Mouse (Mus musculus) liver, embryonic 14.5 days (tissue): ENCODE data around the gene Aup1. TPM values are rescaled to one million over a fixed set of nuclear protein-coding genes. Genes with fewer than 3 reads are reported as not detected.

Experiments used
- ATAC-seq: fragments of 200-750 bp; cut with Nextera tagmentation; 2 replicates; pipeline ENCODE4 v1.8.0; 2017; ENCODE audit warnings: moderate number of reproducible peaks, mild to moderate bottlenecking, moderate library complexity; ENCODE audit not compliant: insufficient read depth
- DNase-seq, 3 experiments: peaks; one replicate each; pipeline ENCODE4 v3.0.0-alpha.2; 2012 to 2013; ENCODE audit warnings: low read depth in 3 of 3, low spot score in 3 of 3
- H3K27ac ChIP-seq: fragments of 300-500 bp; sonication (generic); 2 replicates; pipeline ENCODE4 v1.5.1; 2014; ENCODE audit warnings: moderate library complexity, mild to moderate bottlenecking, control low read depth, inconsistent platforms
- H3K27me3 ChIP-seq: fragments of 300-500 bp; sonication (generic); 2 replicates; pipeline ENCODE4 v1.6.1; 2014; ENCODE audit warnings: mild to moderate bottlenecking, low read length, moderate library complexity; ENCODE audit not compliant: control insufficient read depth, insufficient read depth
- H3K36me3 ChIP-seq: fragments of 300-500 bp; sonication (generic); replicated peaks from 2 replicates; pipeline ENCODE4 v1.6.1; 2014; ENCODE audit warnings: low read depth; ENCODE audit not compliant: control insufficient read depth, insufficient read depth
- H3K4me1 ChIP-seq, 2 experiments: fragments of 200-500 bp in 1 of 2; fragments of 300-500 bp in 1 of 2; sonication (generic) in 1 of 2; replicated peaks; 2 replicates each; pipeline ENCODE4 v1.6.1; 2012 to 2014; ENCODE audit warnings: antibody characterized with exemption in 1 of 2, inconsistent platforms in 1 of 2, low read length in 1 of 2; ENCODE audit not compliant: control insufficient read depth in 2 of 2, insufficient read depth in 2 of 2
- H3K4me2 ChIP-seq: fragments of 300-500 bp; sonication (generic); 2 replicates; pipeline ENCODE4 v1.6.1; 2014; ENCODE audit warnings: low read depth, mild to moderate bottlenecking, control low read depth, moderate library complexity
- H3K4me3 ChIP-seq, 2 experiments: fragments of 200-500 bp in 1 of 2; fragments of 300-500 bp in 1 of 2; sonication (generic) in 1 of 2; 2 replicates each; pipeline ENCODE4 v1.5.1; 2012 to 2014; ENCODE audit warnings: low read depth in 2 of 2, low read length in 2 of 2, mild to moderate bottlenecking in 2 of 2, control low read depth in 1 of 2, inconsistent platforms in 1 of 2, moderate library complexity in 1 of 2; ENCODE audit not compliant: insufficient read depth in 1 of 2
- H3K9ac ChIP-seq: fragments of 300-500 bp; sonication (generic); replicated peaks from 2 replicates; pipeline ENCODE4 v1.6.1; 2014; ENCODE audit warnings: mild to moderate bottlenecking, control low read depth, moderate library complexity
- H3K9me3 ChIP-seq: fragments of 300-500 bp; sonication (generic); 2 replicates; pipeline ENCODE4 v1.6.1; 2016; ENCODE audit warnings: low read length, mixed read lengths; ENCODE audit not compliant: control insufficient read depth
- CTCF ChIP-seq: IDR thresholded peaks from 2 replicates; pipeline ENCODE4 v1.5.1; 2016; ENCODE audit warnings: antibody characterized with exemption, low read depth, control low read depth
- EP300 ChIP-seq: IDR thresholded peaks from 2 replicates; pipeline ENCODE4 v1.6.1; 2016; ENCODE audit warnings: antibody characterized with exemption, low read depth
- WGBS: fragments of 180-500 bp; shearing (Covaris S2); extraction: QIAGEN DNeasy Blood & Tissue Kit; methylation state at CpG from one replicate; pipeline ENCODE4 v1.1.7; 2014; ENCODE audit not compliant: insufficient replicate concordance; 5-methylcytosine and 5-hydroxymethylcytosine counted together
- polyA plus RNA-seq, 2 experiments: library from polyadenylated mRNA; depleted of rRNA in 1 of 2; stranded (reverse) in 1 of 2; unstranded in 1 of 2; fragments of >200 nt; fragmentation: Nextera tagmentation in 1 of 2; extraction: Ambion mirVana in 1 of 2; gene quantifications; 2 replicates each; pipeline versions ENCODE4 v1.2.1 to v1.2.3; 2012 to 2014

The Aup1 gene
- polyA plus RNA-seq, 2 experiments: 128 to 172 TPM

DNA sequence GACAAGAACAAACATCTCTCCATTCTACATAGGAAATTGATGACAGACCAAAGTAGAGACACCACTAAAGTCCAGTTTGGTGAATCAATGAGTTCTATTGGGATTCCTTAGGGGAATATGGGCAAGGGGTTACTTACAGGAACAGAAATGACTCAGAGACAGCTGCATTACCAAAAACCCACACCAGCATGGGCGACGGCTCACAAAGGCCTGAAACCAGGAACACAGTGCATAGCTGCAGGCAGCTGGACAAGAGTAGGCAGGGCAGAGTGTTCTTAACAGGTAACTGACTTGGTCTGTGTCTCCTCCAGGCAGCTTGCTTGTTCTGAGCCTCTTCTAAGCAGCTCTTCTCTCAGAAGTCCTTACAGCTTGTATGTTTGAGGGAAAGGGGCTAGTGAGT, 38.6 kb upstream of the Aup1 start:
- DNase-seq: no peak
- no peaks in the 10 kb centered on the region for H3K27me3 ChIP-seq
- peak overlapping the region; percentile 72 for H3K4me2 ChIP-seq
- 65% methylated on average over 2 of the region's 2 CpGs for WGBS
- ATAC-seq: no peak
- peaks cover 76 to 81% of the 10 kb centered on the region in 2 experiments for H3K4me1 ChIP-seq
- peak overlapping the region; percentile 65 for H3K9ac ChIP-seq
- H3K36me3 ChIP-seq: no peaks in the 10 kb centered on the region
- peak overlapping the region; percentile 16 to 48 for H3K4me3 ChIP-seq
- H3K27ac ChIP-seq: peak overlapping the region; percentile 97
- TF ChIP-seq EP300: no peak
- TF ChIP-seq CTCF: no peak
- no peaks in the 10 kb centered on the region for H3K9me3 ChIP-seq

DNA sequence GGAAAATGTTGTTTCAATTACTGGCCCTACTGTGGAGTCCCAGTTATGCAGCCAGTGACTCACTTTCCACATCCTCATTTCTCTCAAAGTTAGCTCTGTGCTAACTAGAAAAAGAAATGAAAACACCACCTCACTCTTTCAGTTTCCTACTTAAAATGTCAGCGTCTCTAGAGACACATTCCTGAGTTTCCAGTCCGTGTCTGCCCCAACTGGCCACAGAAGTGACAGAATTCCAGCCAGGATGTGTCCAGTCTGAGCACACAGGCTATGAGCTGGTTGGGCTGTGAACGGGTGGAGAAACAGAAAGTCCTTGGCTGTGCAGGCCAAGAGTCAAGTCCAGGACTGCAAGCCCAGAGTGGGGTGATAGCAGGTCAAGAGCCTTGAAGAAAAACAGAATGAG, 37.1 kb upstream of the Aup1 start:
- TF ChIP-seq CTCF: no peak
- no peak for TF ChIP-seq EP300
- H3K9ac ChIP-seq: 0 out of 2 replicates have a peak overlapping the region, but pooled peaks have one; percentile 10
- DNase-seq (no peak), ATAC-seq (no peak)
- no peaks in the 10 kb centered on the region for H3K36me3 ChIP-seq
- H3K4me1 ChIP-seq: peaks cover 77 to 82% of the 10 kb centered on the region in 2 experiments
- no peaks in the 10 kb centered on the region for H3K9me3 ChIP-seq
- H3K4me3 ChIP-seq: no peak overlapping the region
- no peak overlapping the region for H3K4me2 ChIP-seq
- peak overlapping the region; percentile 43 for H3K27ac ChIP-seq
- WGBS: 68% methylated on average over 3 of the region's 3 CpGs
- H3K27me3 ChIP-seq: no peaks in the 10 kb centered on the region

GRCm38 (mm10) chr6:83019044-83019443, 35.3 kb upstream of the Aup1 start:
- Histone ChIP-seq H3K27me3 (no peaks in the 10 kb centered on the region), H3K4me1 (peaks cover 80 to 84% of the 10 kb centered on the region in 2 experiments), H3K9ac (no peak overlapping the region), H3K27ac (peak overlapping the region; percentile 84), H3K4me3 (no peak overlapping the region), H3K4me2 (no peak overlapping the region), H3K9me3 (no peaks in the 10 kb centered on the region), H3K36me3 (no peaks in the 10 kb centered on the region)
- no peak for TF ChIP-seq EP300
- no peak for TF ChIP-seq CTCF
- WGBS: 61% methylated on average over 3 of the region's 3 CpGs
- no peak for DNase-seq
- no peak for ATAC-seq

DNA sequence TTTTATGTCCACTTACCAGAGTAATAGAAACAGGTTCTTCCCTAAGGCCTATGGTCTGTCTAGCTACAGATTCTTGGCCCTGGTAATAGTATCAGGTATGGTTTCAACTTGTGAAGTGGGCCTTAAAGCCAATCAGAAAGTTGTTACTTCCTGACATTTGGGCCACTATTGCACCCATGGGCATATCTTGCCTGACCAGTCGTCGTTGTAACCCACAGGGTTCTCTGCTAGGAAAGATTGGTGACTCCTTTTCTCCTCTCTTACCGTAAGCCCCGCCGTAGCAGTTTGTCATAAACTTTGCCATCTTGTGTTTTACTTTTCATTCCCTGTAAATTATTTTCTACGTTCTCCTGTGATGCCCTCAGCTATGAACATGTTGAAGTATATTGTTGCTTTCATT, 34.2 kb upstream of the Aup1 start:
- Histone ChIP-seq H3K4me2 (peak overlapping the region; percentile 54), H3K9ac (peak overlapping the region; percentile 48), H3K9me3 (no peaks in the 10 kb centered on the region), H3K4me3 (0 out of 4 replicates have a peak overlapping the region, but pooled peaks of 1 of the 2 experiments have one; percentile 4), H3K27me3 (no peaks in the 10 kb centered on the region), H3K36me3 (no peaks in the 10 kb centered on the region), H3K4me1 (peaks cover 79 to 86% of the 10 kb centered on the region in 2 experiments), H3K27ac (peak overlapping the region; percentile 84)
- peak in 1 of 3 experiments; percentile 66 for DNase-seq
- ATAC-seq: peak; percentile 60
- 21% methylated on average over 6 of the region's 6 CpGs for WGBS
- peak; percentile 83 for TF ChIP-seq EP300
- TF ChIP-seq CTCF: no peak

- H3K9ac ChIP-seq: 0 out of 2 replicates have a peak overlapping the region, but pooled peaks have one; percentile 27
- peaks cover 70 to 80% of the 10 kb centered on the region in 2 experiments for H3K4me1 ChIP-seq
- no peaks in the 10 kb centered on the region for H3K36me3 ChIP-seq
- peak overlapping the region; percentile 54 for H3K4me2 ChIP-seq
- ATAC-seq (no peak), DNase-seq (no peak)
- no peaks in the 10 kb centered on the region for H3K27me3 ChIP-seq
- TF ChIP-seq CTCF: no peak
- no peak for TF ChIP-seq EP300
- WGBS: 75% methylated on average over 4 of the region's 4 CpGs
- H3K27ac ChIP-seq: peak overlapping the region; percentile 84
- H3K9me3 ChIP-seq: no peaks in the 10 kb centered on the region
- no peak overlapping the region for H3K4me3 ChIP-seq
Observed at GRCm38 (mm10) chr6:83020836-83021593, 33.3 kb upstream of the Aup1 start.
